Mouse (Mus musculus) testis, postnatal 14 days (tissue): Measurements from ENCODE around the gene Cyp24a1.

Experiments used
- DNase-seq: peaks from one replicate; pipeline ENCODE4 v3.0.0; 2021; ENCODE audit warnings: low spot score

Cyp24a1 gene

DNA sequence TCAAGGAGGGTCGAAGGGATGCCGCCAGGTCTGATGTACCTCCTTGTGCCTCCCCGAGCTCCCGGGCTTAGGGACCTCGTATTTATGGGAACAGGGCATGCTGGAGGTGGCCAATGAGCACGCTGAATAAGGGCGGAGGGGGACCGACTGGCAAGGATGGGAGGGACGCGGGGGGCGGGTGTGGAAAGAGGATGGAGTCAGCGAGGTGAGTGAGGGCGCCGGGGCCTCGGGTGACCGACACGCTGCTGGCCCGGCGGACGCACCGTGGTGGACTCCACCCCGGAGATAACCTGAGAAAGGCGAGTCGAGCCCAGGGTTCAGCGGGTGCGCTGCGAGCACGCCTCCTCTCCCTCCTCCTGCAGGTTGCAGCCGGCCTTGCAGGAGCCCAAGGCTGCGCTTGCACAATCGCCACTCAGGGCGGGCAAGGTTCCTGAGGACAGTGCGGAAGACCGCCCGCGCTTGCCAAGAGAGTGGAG lies at the start of gene Cyp24a1:
Gene Cyp24a1, minus strand, starts transcription at position 55 of the 476 bp plus-strand sequence.
- peak; percentile 51 for DNase-seq

GRCm38 (mm10) chr2:170545745-170546144 lies 48.8 kb upstream of the Cyp24a1 start:
- DNase-seq = no peak

GRCm38 (mm10) chr2:170544950-170545349 lies 48.0 kb upstream of the Cyp24a1 start:
- DNase-seq = no peak

GRCm38 (mm10) chr2:170544159-170544558 lies 47.2 kb upstream of the Cyp24a1 start:
- no peak for DNase-seq

- DNase-seq = no peak
These were observed 46.7 kb upstream of the Cyp24a1 start for GRCm38 (mm10) chr2:170543625-170544024.

GRCm38 (mm10) chr2:170539211-170539610 lies 42.3 kb upstream of the Cyp24a1 start:
- no peak for DNase-seq

DNA sequence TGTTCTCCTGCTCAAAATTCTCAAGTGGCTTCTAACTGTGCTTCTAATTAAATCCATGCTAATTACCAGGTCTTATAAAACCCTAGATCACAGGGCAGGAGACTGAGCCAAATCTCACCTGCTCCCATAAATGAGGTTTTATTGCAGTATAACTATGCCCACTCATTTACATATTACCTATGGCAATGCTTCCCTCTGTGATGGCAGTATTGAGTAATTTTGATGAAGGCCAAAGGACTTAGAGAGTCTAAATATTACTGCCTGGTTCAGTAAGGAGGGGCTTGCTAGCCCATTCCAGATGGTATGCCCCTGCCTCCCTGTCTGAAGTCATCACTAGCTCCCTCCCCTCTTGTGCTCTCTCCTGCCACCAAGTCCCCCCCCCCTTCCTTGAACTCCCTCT lies 38.9 kb upstream of the Cyp24a1 start:
- DNase-seq = no peak

GRCm38 (mm10) chr2:170534803-170535174 lies 37.8 kb upstream of the Cyp24a1 start:
- peak; percentile 21 for DNase-seq

GRCm38 (mm10) chr2:170534116-170534802 lies 37.3 kb upstream of the Cyp24a1 start:
- DNase-seq = no peak

- DNase-seq = no peak
These were observed 33.3 kb upstream of the Cyp24a1 start for GRCm38 (mm10) chr2:170530256-170530655.

DNA sequence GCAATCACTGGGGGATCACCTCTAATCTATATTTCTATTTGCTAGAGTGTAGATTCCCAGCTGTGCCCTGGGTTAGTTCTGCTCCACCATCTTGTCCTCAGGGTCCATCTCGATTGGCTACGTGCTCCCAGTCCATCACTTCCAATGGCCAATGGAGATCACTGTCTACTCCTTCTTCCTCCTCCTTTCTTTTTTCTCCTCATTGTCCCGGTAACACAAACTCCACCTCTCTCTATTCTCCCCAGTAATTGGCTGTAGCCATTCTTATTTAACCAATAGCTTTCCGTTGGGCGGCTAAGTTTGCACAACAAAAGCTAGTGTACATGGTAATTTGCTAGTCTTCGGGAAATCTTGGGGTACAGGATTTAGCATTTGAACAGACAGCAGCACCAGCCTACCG lies 32.8 kb upstream of the Cyp24a1 start:
- DNase-seq = no peak

GRCm38 (mm10) chr2:170528061-170528460 lies 31.1 kb upstream of the Cyp24a1 start:
- no peak for DNase-seq

DNA sequence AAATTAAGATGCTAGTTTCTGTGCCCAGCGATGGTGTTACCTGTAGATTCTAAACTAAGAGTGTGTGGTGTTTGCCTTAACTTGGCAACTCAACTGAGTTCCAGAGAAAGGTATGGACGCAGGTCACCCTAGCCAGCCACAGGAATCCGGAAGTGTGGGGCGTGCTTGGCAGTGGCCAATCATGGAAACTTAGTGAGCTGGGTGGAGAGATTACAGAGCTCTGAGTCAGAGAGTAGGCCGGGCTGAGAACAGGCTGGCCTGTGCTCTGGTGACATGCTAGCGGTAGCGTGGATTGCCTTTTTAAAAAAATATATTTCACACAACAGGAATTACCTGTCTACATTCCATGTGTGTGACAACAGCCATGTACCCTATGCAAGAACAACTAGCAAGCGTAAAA lies 29.6 kb upstream of the Cyp24a1 start:
- DNase-seq = no peak

DNA sequence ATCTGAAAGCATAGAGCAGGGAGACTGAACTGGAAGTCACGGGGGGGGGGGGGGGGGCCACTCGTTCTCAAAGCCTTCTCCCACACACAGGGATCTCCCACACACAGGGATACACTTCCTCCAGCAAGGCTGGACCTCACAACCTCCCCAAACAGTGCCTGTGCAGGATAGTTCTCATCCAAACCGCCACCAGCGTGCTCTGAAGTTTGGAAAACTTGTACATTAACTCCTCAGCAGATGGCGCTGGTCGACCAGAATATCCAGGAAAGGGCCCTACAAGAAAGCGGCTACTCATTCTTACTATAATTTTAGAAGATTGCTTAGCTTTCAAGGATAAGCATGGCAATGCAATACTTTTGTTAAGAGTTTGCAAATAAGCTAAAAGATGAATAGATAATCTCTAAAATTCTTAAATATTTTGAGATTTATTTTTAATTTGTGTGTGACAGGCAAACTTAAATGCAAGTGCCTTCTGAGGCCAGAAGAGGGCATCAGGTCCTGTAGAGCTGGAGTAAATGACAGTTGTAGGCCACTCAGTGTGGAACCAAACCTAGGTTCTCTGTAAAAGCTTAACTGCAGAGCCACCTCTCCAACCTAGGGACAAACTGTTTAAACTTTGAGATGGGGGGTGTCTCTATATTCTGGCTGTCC lies 23.5 kb upstream of the Cyp24a1 start:
- DNase-seq = no peak

GRCm38 (mm10) chr2:170513756-170514155 lies 16.8 kb upstream of the Cyp24a1 start:
- DNase-seq = no peak

DNA sequence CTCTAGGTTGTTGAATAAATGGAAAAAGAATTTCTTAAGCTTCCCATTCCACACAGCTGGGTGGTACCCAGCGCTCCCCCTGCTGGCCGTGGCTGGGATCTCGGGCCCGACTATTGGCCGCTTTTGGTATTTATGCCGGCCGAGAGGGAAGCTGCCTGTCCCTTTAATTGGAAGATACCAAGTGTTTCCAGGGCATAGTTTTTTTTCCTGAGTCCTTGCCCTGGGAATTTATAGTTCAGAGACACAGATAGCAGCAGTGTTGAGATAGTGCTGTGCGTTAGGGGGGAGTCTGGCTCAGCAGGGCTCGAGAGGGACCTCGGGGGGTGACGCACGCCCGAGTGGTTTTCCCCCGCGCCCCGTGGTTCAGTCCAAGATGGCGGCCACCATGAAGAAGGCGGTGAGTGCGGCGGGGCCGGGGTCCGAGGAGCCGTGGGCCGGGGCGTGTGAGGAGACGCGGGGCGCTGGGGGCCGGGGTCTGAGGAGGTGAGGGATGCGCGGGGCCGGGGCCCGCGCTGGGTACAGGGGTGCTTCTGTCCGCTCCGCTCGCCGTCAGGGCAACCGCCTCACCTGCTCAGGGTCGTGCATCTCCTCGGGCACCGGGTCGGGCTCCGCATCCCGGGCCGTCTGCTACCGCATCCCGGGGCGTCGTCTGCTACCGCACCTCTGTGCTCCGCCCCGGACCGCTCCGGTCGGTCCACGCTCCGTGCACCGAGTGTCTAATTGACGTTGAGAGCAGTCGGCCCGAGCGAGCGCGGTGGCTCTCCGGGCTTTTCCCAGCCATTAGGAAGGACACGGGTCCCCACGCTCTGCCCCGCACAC lies 14.3 kb upstream of the Cyp24a1 start:
- peak; percentile 87 for DNase-seq

DNA sequence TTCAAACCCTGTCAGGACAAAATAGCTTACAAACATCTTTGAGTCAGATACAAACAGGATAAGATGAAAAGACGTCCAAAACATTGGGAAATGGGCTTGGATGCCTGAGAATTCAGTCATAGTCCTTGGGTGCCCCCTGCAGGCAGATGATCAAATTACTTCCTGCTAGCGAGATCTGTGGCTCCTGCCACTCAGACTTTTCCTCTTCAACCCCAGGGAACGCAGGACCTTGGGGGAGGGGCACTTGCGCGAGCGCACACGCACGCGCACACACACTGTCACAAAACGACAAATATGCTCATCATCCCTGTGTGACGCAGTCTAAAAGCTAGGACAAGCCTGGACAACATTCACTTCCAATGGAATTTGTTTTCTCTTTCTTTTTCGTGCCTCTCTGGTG lies 11.9 kb upstream of the Cyp24a1 start:
- DNase-seq = peak; percentile 72

DNA sequence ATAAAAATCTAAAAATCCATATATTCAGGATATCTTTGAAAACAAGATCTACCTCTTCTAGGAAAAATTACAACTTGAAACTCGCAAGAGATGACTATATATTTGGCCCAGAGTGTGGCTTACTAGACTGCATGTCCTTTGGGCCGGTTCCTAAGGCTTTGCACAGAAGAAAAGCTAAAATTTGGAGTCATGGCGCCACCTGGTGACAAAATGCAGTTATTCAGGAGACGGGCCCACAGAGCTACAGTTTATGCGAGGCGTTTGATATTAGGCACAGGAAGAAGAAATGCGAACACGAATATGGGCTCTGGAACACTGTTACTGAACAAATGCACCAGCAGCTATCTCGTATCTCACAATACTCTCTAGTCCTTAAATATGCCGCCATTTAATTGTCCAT lies 10.8 kb upstream of the Cyp24a1 start:
- DNase-seq = peak; percentile 40

GRCm38 (mm10) chr2:170503983-170504382 lies 7.0 kb upstream of the Cyp24a1 start:
- DNase-seq = no peak

DNA sequence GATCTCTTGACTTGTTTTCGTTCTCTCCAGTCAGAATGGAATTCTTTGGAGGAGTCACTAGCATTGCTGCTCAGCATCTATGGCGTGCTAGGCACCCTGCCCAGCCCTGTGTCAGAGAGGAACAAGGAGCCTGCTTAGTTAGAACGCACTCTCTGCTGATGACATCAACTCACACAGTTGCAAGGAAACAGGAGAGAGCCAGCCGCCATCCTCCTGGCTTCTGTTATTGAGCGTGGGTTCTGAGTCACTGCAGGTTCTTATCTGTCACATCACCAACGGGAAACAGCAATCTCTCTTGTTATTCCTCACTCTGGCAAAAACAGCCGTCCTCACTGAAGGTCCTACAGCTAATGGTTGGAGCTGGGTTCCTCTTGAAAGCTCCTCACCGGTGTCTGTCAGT lies 6.4 kb upstream of the Cyp24a1 start:
- DNase-seq = no peak

DNA sequence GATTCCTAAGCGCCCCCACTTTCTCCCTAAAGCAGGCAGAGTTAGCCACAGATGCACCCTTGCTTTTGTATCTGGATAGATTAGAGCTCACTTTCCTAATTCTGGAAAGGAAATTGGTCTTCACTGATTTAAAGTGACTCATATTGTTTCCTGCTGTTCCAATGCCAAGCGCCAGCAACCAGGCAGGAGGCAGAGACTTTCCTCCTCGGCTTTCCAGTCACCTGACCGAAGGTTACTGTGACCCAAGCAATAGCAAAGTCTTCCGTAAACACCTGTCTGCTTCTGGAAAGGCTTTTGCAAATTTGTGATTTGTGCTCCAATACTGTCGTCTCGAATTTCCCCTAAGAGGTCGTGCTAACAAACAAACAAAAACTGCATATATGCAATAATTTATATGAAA lies 1.1 kb upstream of the Cyp24a1 start:
- no peak for DNase-seq

DNA sequence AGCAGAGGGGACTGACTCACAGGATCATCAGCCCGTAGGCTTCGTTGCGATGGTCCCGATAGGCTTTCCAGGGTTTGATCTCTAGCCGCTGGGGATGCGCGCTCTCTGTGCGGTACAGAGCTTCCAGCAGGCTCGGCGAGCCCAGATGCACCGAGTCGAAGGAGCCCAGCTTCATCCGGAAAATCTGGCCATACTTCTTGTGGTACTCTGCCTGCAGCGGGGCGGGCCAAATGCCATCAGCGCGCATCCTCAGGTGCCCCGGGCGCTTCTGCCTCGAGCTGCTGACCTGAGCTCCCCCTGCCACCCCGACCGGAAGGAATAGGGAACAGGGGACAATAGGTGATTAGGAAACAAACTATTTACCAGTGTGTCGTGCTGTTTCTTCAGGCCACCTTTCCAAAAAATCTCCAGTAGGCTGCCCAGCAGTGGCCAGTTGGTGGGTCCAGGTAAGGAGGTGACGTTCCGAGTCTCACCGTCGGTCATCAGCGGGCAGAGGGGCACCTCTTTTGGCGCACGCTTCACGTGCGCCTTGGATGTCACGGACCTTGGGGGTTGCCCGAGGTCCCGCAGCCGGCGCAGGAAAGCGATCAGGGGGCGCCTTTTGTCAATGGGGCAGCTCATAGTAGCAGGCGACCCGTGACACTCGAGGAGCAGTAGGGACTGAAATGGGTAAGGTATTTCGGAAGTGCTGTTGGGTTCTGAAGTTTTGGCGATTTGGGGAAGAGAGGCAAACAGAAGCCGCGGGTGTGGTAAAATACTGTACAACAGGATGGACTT lies 603 bp downstream of the Cyp24a1 start, which contains the start of gene Pfdn4:
Gene Pfdn4, plus strand, starts transcription at position 275 of the 777 bp plus-strand sequence.
- no peak for DNase-seq
